Mouse (Mus musculus): ENCODE measurements around the gene Irf4. TPM values are rescaled to one million over a fixed set of nuclear protein-coding genes. Genes with fewer than 3 reads are reported as not detected.

The Irf4 gene
- polyA plus RNA-seq, 1 experiment from 2014 or later = 0.13 TPM

- WGBS = 85% methylated on average over 2 of the region's 2 CpGs
- no peaks in the 10 kb centered on the region for H3K27me3 ChIP-seq
- H3K9ac ChIP-seq = no peak overlapping the region
- no peak for ATAC-seq (ENCODE audit: low read depth)
- no peak overlapping the region for H3K4me3 ChIP-seq
- no peaks in the 10 kb centered on the region for H3K9me3 ChIP-seq
- no peaks in the 10 kb centered on the region for H3K4me1 ChIP-seq (replicated peaks)
- no peak overlapping the region for H3K4me2 ChIP-seq
- H3K36me3 ChIP-seq = no peaks in the 10 kb centered on the region
- no peak overlapping the region for H3K27ac ChIP-seq (replicated peaks)
These were observed 27.0 kb downstream of the Irf4 start for GRCm38 (mm10) chr13:30776021-30776420.

- no peak overlapping the region for H3K4me3 ChIP-seq
- no peaks in the 10 kb centered on the region for H3K27me3 ChIP-seq
- 0 out of 2 replicates have a peak, but pooled peaks cover 3% of the 10 kb centered on the region for H3K4me1 ChIP-seq (replicated peaks)
- H3K9me3 ChIP-seq = no peaks in the 10 kb centered on the region
- H3K9ac ChIP-seq = no peak overlapping the region
- H3K4me2 ChIP-seq = no peak overlapping the region
- 79% methylated on average over 11 of the region's 11 CpGs for WGBS
- ATAC-seq (ENCODE audit: low read depth) = no peak
- H3K36me3 ChIP-seq = no peaks in the 10 kb centered on the region
- no peak overlapping the region for H3K27ac ChIP-seq (replicated peaks)
These were observed 28.7 kb downstream of the Irf4 start for GRCm38 (mm10) chr13:30777678-30778179.

- 0 out of 2 replicates have a peak, but pooled peaks cover 3% of the 10 kb centered on the region for H3K4me1 ChIP-seq (replicated peaks)
- no peak overlapping the region for H3K4me2 ChIP-seq
- H3K36me3 ChIP-seq = no peaks in the 10 kb centered on the region
- no peak for ATAC-seq (ENCODE audit: low read depth)
- no peak overlapping the region for H3K27ac ChIP-seq (replicated peaks)
- H3K9me3 ChIP-seq = no peaks in the 10 kb centered on the region
- no peaks in the 10 kb centered on the region for H3K27me3 ChIP-seq
- H3K4me3 ChIP-seq = no peak overlapping the region
- H3K9ac ChIP-seq = no peak overlapping the region
- 72% methylated on average over 2 of the region's 2 CpGs for WGBS
These were observed 32.9 kb downstream of the Irf4 start for GRCm38 (mm10) chr13:30781905-30782304.

- 0 out of 2 replicates have a peak, but pooled peaks cover 3% of the 10 kb centered on the region for H3K4me1 ChIP-seq (replicated peaks)
- no peak overlapping the region for H3K9ac ChIP-seq
- H3K27ac ChIP-seq (replicated peaks) = no peak overlapping the region
- no peak for ATAC-seq (ENCODE audit: low read depth)
- H3K27me3 ChIP-seq = no peaks in the 10 kb centered on the region
- WGBS = 59% methylated on average over 8 of the region's 8 CpGs
- no peaks in the 10 kb centered on the region for H3K36me3 ChIP-seq
- no peak overlapping the region for H3K4me3 ChIP-seq
- H3K9me3 ChIP-seq = no peaks in the 10 kb centered on the region
- H3K4me2 ChIP-seq = no peak overlapping the region
These were observed 33.4 kb downstream of the Irf4 start for GRCm38 (mm10) chr13:30782419-30782818.

DNA sequence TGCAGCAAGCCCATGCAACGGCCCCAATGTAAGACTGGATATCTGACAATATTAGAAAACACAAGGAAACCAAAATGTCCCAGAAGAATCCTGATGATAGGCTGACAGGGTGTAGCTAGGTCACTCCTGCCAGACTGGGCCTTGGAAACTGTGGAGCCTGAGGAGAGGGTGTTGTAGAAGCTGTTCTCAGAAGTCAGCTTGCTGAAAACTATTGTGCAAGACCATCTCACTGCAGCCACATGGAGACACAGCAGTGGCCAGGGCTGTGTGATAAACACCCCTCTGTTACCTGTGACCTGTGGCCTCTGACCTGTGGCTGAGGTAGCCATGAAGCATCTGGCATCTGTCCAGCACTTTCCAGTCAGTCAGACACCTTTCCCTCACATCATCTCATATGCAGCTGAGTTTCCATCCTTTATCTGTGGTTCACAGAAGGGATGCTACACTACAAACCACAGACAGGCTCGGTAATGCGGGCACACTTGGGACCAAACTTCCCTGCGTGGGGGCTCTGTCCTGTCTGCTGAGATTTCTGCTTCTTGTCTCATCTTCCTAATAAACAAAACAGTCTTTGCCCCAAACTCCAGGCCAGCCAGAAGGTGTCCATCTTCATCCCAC lies 36.5 kb downstream of the Irf4 start:
- 92% methylated on average over 4 of the region's 4 CpGs for WGBS
- Histone ChIP-seq H3K27ac (replicated peaks) (no peak overlapping the region), H3K4me2 (no peak overlapping the region), H3K27me3 (no peaks in the 10 kb centered on the region), H3K4me3 (no peak overlapping the region), H3K9me3 (no peaks in the 10 kb centered on the region), H3K36me3 (no peaks in the 10 kb centered on the region), H3K9ac (no peak overlapping the region), H3K4me1 (replicated peaks) (0 out of 2 replicates have a peak, but pooled peaks cover 3% of the 10 kb centered on the region)
- ATAC-seq (ENCODE audit: low read depth) = no peak

- Histone ChIP-seq H3K27me3 (no peaks in the 10 kb centered on the region), H3K27ac (replicated peaks) (no peak overlapping the region), H3K4me2 (no peak overlapping the region), H3K4me3 (no peak overlapping the region), H3K36me3 (no peaks in the 10 kb centered on the region), H3K4me1 (replicated peaks) (0 out of 2 replicates have a peak, but pooled peaks cover 3% of the 10 kb centered on the region), H3K9ac (no peak overlapping the region), H3K9me3 (no peaks in the 10 kb centered on the region)
- no peak for ATAC-seq (ENCODE audit: low read depth)
- 88% methylated on average over 5 of the region's 5 CpGs for WGBS
These were observed 37.4 kb downstream of the Irf4 start for GRCm38 (mm10) chr13:30786235-30787035.

DNA sequence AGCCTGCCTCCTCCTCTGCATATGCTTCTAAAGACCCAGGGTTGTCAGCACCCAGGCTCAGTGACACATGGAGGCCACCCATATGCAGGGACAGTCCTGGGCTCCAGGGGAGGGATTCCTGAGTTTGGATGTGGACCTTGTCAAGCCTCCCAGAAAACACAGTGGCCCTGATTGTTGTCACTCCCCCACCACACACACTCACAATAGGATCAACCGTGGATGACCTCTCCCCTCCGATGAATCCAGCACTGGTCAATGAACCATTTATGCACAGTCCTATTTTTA lies 38.0 kb downstream of the Irf4 start:
- Histone ChIP-seq H3K4me1 (replicated peaks) (0 out of 2 replicates have a peak, but pooled peaks cover 3% of the 10 kb centered on the region), H3K4me3 (no peak overlapping the region), H3K27ac (replicated peaks) (no peak overlapping the region), H3K27me3 (no peaks in the 10 kb centered on the region), H3K36me3 (no peaks in the 10 kb centered on the region), H3K4me2 (no peak overlapping the region), H3K9me3 (no peaks in the 10 kb centered on the region), H3K9ac (no peak overlapping the region)
- no peak for ATAC-seq (ENCODE audit: low read depth)
- WGBS = 63% methylated on average over 2 of the region's 2 CpGs

- Histone ChIP-seq H3K9me3 (no peaks in the 10 kb centered on the region), H3K27me3 (no peaks in the 10 kb centered on the region), H3K9ac (no peak overlapping the region), H3K4me3 (no peak overlapping the region), H3K36me3 (no peaks in the 10 kb centered on the region), H3K27ac (replicated peaks) (no peak overlapping the region), H3K4me1 (replicated peaks) (0 out of 2 replicates have a peak, but pooled peaks cover under 1% of the 10 kb centered on the region), H3K4me2 (no peak overlapping the region)
- no peak for ATAC-seq (ENCODE audit: low read depth)
- WGBS = 81% methylated on average over 2 of the region's 2 CpGs
These were observed 38.5 kb downstream of the Irf4 start for GRCm38 (mm10) chr13:30787556-30787955.

GRCm38 (mm10) chr13:30787960-30788359 lies 38.9 kb downstream of the Irf4 start:
- Histone ChIP-seq H3K27ac (replicated peaks) (no peak overlapping the region), H3K9ac (no peak overlapping the region), H3K4me3 (no peak overlapping the region), H3K4me1 (replicated peaks) (no peaks in the 10 kb centered on the region), H3K36me3 (no peaks in the 10 kb centered on the region), H3K27me3 (no peaks in the 10 kb centered on the region), H3K9me3 (no peaks in the 10 kb centered on the region), H3K4me2 (no peak overlapping the region)
- no peak for ATAC-seq (ENCODE audit: low read depth)
- WGBS = 87% methylated on average over 4 of the region's 4 CpGs

- 82% methylated on average over 3 of the region's 3 CpGs for WGBS
- no peaks in the 10 kb centered on the region for H3K36me3 ChIP-seq
- H3K27ac ChIP-seq (replicated peaks) = no peak overlapping the region
- no peak overlapping the region for H3K9ac ChIP-seq
- no peak overlapping the region for H3K4me2 ChIP-seq
- H3K27me3 ChIP-seq = no peaks in the 10 kb centered on the region
- no peak overlapping the region for H3K4me3 ChIP-seq
- ATAC-seq (ENCODE audit: low read depth) = no peak
- H3K9me3 ChIP-seq = no peaks in the 10 kb centered on the region
- no peaks in the 10 kb centered on the region for H3K4me1 ChIP-seq (replicated peaks)
These were observed 39.4 kb downstream of the Irf4 start for GRCm38 (mm10) chr13:30788421-30788820.

GRCm38 (mm10) chr13:30790016-30790415 lies 41.0 kb downstream of the Irf4 start:
- Histone ChIP-seq H3K9me3 (no peaks in the 10 kb centered on the region), H3K4me1 (replicated peaks) (no peaks in the 10 kb centered on the region), H3K4me3 (no peak overlapping the region), H3K9ac (no peak overlapping the region), H3K27ac (replicated peaks) (no peak overlapping the region), H3K4me2 (no peak overlapping the region), H3K27me3 (no peaks in the 10 kb centered on the region), H3K36me3 (no peaks in the 10 kb centered on the region)
- no peak for ATAC-seq (ENCODE audit: low read depth)
- WGBS = 71% methylated on average over 5 of the region's 5 CpGs

GRCm38 (mm10) chr13:30792308-30792707 lies 43.3 kb downstream of the Irf4 start:
- H3K27me3 ChIP-seq = no peaks in the 10 kb centered on the region
- no peak for ATAC-seq (ENCODE audit: low read depth)
- H3K4me3 ChIP-seq = no peak overlapping the region
- no peaks in the 10 kb centered on the region for H3K36me3 ChIP-seq
- no peak overlapping the region for H3K9ac ChIP-seq
- no peaks in the 10 kb centered on the region for H3K9me3 ChIP-seq
- H3K27ac ChIP-seq (replicated peaks) = no peak overlapping the region
- H3K4me1 ChIP-seq (replicated peaks) = no peaks in the 10 kb centered on the region
- H3K4me2 ChIP-seq = no peak overlapping the region
- WGBS = 88% methylated on average over 9 of the region's 9 CpGs

Measured in neural tube, embryonic 13.5 days (tissue).